12 mouse cellular contexts compared by ENCODE assay signal in the genomic region with DNA sequence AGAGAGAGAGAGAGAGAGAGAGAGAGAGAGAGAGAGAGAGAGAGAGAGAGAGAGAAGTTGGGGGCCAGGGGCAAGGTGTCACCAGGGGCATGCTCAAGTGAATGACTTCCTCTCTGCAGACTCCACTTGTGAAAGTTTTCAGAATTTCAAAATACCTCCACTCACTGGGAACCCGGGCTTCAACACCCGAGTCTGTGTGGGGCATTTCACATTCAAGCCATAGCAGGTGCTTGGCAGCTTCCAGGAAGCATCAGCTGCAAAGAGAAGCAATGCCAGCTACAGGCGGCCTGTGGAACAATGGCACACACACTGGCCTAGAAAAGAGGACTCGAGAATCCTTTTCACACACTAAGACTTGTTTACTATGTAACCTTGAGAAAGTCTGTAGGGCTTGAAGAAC. TPM values are rescaled to one million over a fixed set of nuclear protein-coding genes. Genes with fewer than 3 reads are reported as not detected.
A peak's percentile ranks its signal among the peaks of the same experiment; 100 is the strongest.
DNase-seq lines count a peak whose midpoint lies in the region; ATAC-seq lines count a peak whose summit lies in the region.
"Had no signal": no experiment of that assay in that cellular context is flagged by ENCODE, and none has a peak within 500 bp of the region (broad histone marks: within the 10 kb centered on the region; RNA-seq: fewer than 3 reads in every experiment).

No protein-coding gene starts in this region.

- no peak for DNase-seq in frontal cortex, postnatal 14 days (ENCODE audit: low spot score in 2 of 2)
- DNase-seq in left cerebral cortex, postnatal 4 days = peak; percentile 40
- DNase-seq in left cerebral cortex, postnatal 10 days (ENCODE audit: extremely low spot score in 1 of 2, low spot score in 2 of 2) = no peak
- DNase-seq in thymus, postnatal 0 days (ENCODE audit: low spot score) = peak; percentile 53
- no peak for DNase-seq in heart, postnatal 25 days (ENCODE audit: low spot score)
- no peak for DNase-seq in adrenal gland, adult (ENCODE audit: inconsistent age in 2 of 2, low spot score in 1 of 2)
- DNase-seq: cerebellum, adult 11 months; heart, postnatal 36 days had no signal

- peak; percentile 86 for ATAC-seq in frontal cortex, adult (ENCODE audit: low TSS enrichment)
- ATAC-seq in granulocyte monocyte progenitor cell, adult 5-6 weeks (replicated peaks; ENCODE audit: poor library complexity, severe bottlenecking) = peak; percentile 92
- ATAC-seq: intestine, embryonic 16.5 days had no signal

- intact Hi-C loops in left cerebral cortex, postnatal 4 days (cut with DNase I) = no loop called here
- intact Hi-C loops in left cerebral cortex, postnatal 10 days (cut with DNase I) = no loop called here
- intact Hi-C loops in heart, postnatal 25 days (cut with DNase I) = no loop called here

RNA-seq across cellular contexts. Expression of a gene that starts 32.3 kb away (rescaled TPM):
- 1 to 10 TPM; 1.2 to 1.4 TPM for total RNA-seq in left cerebral cortex, postnatal 4 days (2021)
- 1 to 10 TPM; 1.4 to 2.7 TPM for total RNA-seq in left cerebral cortex, postnatal 10 days (2021)
- 8.6 and 9.4 TPM in 2 replicates for total RNA-seq in granulocyte monocyte progenitor cell, adult 5-6 weeks (2014; fragmentation: Nextera tagmentation)
- total RNA-seq in granulocyte monocyte progenitor cell, adult 5-6 weeks (2017) = 9.5 and 9.6 TPM in 2 replicates
- 2.0 and 2.7 TPM in 2 replicates for polyA plus RNA-seq in thymus, postnatal 0 days (2015; fragmentation: Nextera tagmentation; extraction: Ambion mirVana)
- total RNA-seq in heart, postnatal 25 days (2021) = 1 to 10 TPM; 1.5 to 1.6 TPM
- polyA plus RNA-seq: myocyte had no signal

Comparison
In these comparisons a context has a peak if more than half of its experiments do, and no peak if none do; other contexts are left out.
1. DNase-seq: peak in left cerebral cortex, postnatal 4 days (single experiment) and thymus, postnatal 0 days (single experiment); none in frontal cortex, postnatal 14 days (0 of 2), left cerebral cortex, postnatal 10 days (0 of 2), heart, postnatal 25 days (single experiment) and adrenal gland, adult (0 of 2).